Mouse (Mus musculus) macrophage (primary cell): Measurements from ENCODE around the gene Cmtm6. TPM values are rescaled to one million over a fixed set of nuclear protein-coding genes. Genes with fewer than 3 reads are reported as not detected.
A peak's percentile ranks its signal among the peaks of the same experiment; 100 is the strongest.

Experiments
- H3K27ac ChIP-seq: fragments of 350-480 bp; formaldehyde crosslinking; 2 replicates; pipeline ENCODE4 v1.9.0; 2021
- H3K36me3 ChIP-seq: fragments of 350-480 bp; formaldehyde crosslinking; 2 replicates; pipeline ENCODE4 v1.9.0; 2021; ENCODE audit errors: inconsistent target
- H3K4me3 ChIP-seq: fragments of 350-480 bp; formaldehyde crosslinking; 2 replicates; pipeline ENCODE4 v1.9.0; 2021; ENCODE audit errors: inconsistent target
- H3K79me2 ChIP-seq: fragments of 350-480 bp; formaldehyde crosslinking; 2 replicates; pipeline ENCODE4 v1.9.0; 2021; ENCODE audit errors: inconsistent target
- WGBS: methylation state at CpG from one replicate; pipeline ENCODE4 v1.1.7; 2026; ENCODE audit warnings: inconsistent platforms; ENCODE audit not compliant: missing documents; 5-methylcytosine and 5-hydroxymethylcytosine counted together
- polyA plus RNA-seq: library from polyadenylated mRNA; stranded (reverse); fragments of 250-400 nt; gene quantifications from 3 replicates; pipeline ENCODE4 v1.2.4, GENCODE M21; 2018; ENCODE audit warnings: inconsistent platforms

Cmtm6 gene
- polyA plus RNA-seq, 1 experiment from 2014 or later: 61.4 TPM

DNA sequence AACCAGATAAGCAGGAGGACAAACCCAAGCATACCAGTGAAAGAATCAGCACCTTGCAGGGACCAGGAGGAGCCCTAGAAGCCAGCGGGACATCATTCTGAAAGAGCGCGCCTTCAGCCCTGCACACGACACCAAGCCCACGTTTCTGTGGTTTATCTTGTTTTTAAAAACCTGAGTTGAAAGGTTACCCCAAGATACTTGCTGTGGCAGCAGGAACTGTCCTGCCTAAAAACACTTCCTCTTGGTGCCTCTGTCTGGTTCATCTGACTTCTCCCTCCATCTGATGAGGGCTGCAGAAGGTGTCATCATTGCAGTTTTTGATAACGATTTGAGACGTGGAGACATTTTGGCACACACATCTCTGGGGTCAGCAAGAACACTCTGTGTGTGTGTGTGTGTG lies 56.8 kb downstream of the Cmtm6 start:
- H3K79me2 ChIP-seq: no peaks in the 10 kb centered on the region
- H3K27ac ChIP-seq: peak overlapping the region; percentile 48
- H3K36me3 ChIP-seq: no peaks in the 10 kb centered on the region
- H3K4me3 ChIP-seq: no peak overlapping the region
- WGBS: 1% methylated on average over 7 of the region's 7 CpGs

DNA sequence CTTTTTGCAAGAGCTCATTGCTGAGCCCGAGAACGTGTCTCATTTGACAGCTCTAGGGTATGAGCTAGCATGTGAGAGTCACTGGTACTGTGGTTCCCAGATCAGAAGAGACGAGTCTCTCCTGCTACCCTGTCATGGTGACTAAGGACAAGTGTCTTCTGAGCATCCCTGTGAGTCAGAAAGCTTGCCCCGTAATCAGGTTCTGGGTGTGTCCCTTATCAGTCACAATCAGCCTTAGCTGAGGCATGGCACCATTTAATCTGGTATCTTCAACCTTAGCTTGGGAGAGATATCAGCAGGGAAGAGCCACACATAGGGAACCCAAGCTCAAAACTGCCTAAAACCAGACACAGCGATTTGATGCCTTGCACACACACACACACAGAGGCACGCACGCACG lies 57.8 kb downstream of the Cmtm6 start:
- Histone ChIP-seq H3K36me3 (no peaks in the 10 kb centered on the region), H3K4me3 (no peak overlapping the region), H3K27ac (no peak overlapping the region), H3K79me2 (no peaks in the 10 kb centered on the region)
- WGBS: 85% methylated on average over 8 of the region's 8 CpGs

DNA sequence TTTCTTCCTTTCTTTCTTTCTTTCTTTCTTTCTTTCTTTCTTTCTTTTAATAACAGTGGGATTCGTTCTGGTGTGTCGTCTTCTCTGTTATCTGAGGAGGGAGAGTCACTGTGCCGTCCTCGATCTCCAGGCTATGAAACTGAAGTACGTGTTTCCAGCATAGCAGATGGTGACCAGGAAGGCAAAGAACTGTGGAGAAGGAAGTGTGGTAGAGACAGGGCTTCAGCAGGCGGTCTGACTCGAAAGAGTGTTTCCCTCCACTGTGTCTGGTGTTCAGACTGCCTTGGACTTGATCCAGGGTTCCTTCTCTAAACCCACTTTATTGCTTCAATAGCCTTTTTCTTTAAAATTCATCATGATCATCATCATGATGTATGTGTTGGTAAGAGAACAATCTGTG lies 58.6 kb downstream of the Cmtm6 start:
- Histone ChIP-seq H3K36me3 (no peaks in the 10 kb centered on the region), H3K27ac (no peak overlapping the region), H3K79me2 (no peaks in the 10 kb centered on the region), H3K4me3 (no peak overlapping the region)
- 22% methylated on average over 7 of the region's 7 CpGs for WGBS

DNA sequence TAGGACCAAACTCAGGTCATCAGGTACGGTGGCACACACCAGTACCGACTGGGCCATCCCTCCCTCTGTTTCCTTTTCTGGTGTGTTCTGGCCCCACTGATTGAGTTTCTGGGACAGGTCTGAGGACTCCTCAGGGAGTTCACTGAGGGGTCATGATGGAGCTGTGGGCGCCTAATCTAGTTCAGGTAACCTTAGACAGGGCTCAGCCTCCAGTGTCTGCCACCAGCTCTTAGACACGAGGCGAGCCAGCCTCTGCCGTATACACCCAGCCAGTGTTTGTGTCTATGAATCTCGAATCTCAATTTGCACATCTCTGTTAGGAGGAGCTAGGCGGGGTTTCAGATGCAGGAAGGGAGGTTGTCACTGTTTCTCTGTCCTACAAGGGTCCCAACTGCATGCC lies 59.1 kb downstream of the Cmtm6 start:
- no peaks in the 10 kb centered on the region for H3K79me2 ChIP-seq
- 71% methylated on average over 8 of the region's 8 CpGs for whole genome bisulfite sequencing
- no peak overlapping the region for H3K27ac ChIP-seq
- H3K4me3 ChIP-seq: no peak overlapping the region
- H3K36me3 ChIP-seq: no peaks in the 10 kb centered on the region

DNA sequence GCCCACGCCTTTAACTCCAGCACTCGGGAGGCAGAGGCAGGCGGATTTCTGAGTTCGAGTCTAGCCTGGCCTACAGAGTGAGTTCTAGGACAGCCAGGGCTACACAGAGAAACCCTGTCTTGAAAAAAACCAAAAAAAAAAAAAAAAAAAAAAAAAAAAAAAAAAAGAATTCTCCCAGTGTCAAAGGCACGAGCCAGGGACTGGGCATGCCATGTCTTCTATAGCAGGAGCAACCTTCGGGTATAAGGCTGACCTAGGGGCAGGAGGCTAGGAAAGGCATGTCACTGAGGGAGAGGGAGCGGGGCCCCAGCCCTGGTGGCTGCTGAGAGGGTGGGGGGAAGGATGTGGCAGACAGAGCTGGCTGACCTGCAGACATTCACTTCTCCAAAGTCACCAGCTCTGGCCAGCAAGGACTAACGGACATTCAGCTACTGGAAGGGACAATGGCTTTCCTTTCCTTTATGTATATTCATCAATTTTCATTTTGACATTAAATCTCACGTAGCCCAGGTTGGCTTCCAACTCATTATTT lies 62.9 kb downstream of the Cmtm6 start:
- H3K36me3 ChIP-seq: no peaks in the 10 kb centered on the region
- H3K79me2 ChIP-seq: no peaks in the 10 kb centered on the region
- peak overlapping the region; percentile 8; the same call in 1 of the 2 replicates for H3K27ac ChIP-seq
- H3K4me3 ChIP-seq: no peak overlapping the region
- WGBS: 21% methylated on average over 5 of the region's 9 CpGs

DNA sequence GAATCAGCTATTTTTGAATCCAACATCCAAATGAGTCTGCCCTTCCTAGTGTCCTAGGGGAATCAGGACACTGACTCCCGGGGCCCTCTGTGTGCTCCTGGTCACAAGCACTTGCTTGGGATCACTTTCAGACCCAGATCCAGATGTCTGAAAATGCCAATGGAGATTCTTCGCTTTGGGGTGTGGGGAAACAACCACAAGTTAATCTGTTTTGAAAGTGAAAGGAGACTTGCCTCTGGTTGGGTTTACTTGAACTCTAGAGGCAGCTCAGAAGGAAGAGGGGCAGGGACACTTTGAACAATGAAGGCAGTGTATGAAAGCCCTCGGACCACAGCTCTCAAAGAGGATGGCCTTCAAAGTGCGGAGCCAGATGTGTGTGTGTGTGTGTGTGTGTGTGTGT lies 63.6 kb downstream of the Cmtm6 start:
- 47% methylated on average over 4 of the region's 4 CpGs for WGBS
- H3K27ac ChIP-seq: peak overlapping the region; percentile 8; the same call in 1 of the 2 replicates
- H3K4me3 ChIP-seq: no peak overlapping the region

DNA sequence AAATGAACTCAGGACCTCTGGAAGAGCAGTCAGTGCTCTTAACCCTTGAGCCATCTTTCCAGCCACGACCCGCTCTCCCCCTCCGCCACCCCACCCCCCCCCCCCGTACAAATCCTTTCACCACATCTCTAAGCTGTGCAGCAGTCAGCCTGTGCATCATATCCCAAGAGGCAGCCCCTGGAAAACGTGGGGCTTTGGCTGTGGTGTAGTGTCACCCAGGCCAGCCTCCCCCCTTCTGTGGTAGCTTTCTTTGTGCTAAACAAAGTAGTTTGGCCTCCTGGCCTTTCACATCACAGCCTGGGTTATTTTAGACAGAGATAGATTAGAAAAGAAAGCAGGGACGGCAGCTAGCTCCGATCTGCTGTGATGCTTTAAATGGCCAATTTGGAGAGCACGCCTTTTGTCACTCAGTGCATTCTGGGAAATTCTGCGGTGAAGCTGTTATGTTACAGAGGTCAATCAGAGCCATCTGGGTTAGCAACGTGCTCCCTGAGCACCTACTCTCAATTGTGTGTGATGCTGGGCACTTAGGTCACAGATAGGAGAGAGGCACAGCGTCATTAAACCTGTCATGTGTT lies 65.6 kb downstream of the Cmtm6 start:
- no peak overlapping the region for H3K4me3 ChIP-seq
- H3K36me3 ChIP-seq: no peaks in the 10 kb centered on the region
- H3K79me2 ChIP-seq: no peaks in the 10 kb centered on the region
- no peak overlapping the region for H3K27ac ChIP-seq
- 67% methylated on average over 10 of the region's 11 CpGs for WGBS

More for the DNA sequence above, 63.6 kb downstream of the Cmtm6 start:
- H3K79me2 ChIP-seq: no peaks in the 10 kb centered on the region
- H3K36me3 ChIP-seq: no peaks in the 10 kb centered on the region

DNA sequence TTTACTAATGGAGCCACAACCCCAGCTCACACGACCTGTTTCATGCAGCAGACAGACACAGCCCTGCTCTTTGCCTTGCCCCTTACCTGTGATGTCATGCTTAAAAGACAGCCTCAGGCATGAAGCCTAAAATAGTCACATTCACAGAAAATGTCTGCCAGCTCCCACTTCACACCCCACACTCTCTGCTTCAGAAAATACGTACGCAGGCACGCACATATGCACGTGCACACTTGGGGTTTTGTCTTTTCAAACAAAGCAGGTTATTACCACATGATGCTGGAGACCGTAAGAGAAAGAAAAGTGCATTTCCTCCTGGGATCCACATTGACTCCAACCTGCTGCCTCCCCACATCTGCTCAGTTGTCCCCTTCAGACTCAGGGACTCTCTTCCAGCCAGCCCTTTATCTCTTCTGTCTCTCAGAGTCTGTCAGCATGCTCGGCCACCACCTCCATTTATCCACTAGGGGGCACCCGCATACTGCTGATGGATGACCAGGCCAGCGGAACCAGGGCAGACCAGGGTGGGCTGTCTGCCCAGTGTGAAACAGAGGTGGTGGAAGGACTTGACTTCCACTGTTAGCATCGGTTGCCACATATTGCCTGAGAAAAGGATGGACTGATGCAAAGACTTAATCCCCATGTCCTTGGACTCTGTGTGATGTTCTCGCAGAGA lies 66.6 kb downstream of the Cmtm6 start:
- H3K79me2 ChIP-seq: no peaks in the 10 kb centered on the region
- 54% methylated on average over 11 of the region's 11 CpGs for WGBS
- no peak overlapping the region for H3K4me3 ChIP-seq
- no peak overlapping the region for H3K27ac ChIP-seq
- no peaks in the 10 kb centered on the region for H3K36me3 ChIP-seq

DNA sequence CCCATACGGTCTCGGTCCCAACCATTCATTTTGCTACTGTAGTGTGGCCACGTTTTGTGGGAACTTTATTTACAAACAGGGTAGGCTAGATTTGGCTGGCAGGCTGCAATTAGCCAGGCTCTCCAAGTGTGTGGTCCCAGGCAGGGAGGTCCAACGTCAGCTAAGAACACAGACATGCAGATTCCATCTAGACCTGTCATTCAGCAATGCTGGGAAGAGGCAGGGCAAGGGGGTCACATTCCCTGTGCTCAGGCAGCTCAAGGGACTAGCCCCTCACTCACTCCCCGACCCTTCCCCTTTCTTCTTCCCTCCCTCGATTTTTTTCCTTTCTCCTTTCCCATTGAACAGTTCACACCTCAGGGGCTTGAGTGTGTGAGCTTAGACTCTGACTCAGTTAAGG lies 67.9 kb downstream of the Cmtm6 start:
- no peaks in the 10 kb centered on the region for H3K79me2 ChIP-seq
- 83% methylated on average over 6 of the region's 6 CpGs for WGBS

More for the DNA sequence above, 67.9 kb downstream of the Cmtm6 start:
- H3K27ac ChIP-seq: no peak overlapping the region
- no peaks in the 10 kb centered on the region for H3K36me3 ChIP-seq
- no peak overlapping the region for H3K4me3 ChIP-seq

Other genes starting within 250 kb of the Cmtm6 start
- gene Ccr4, start 226.2 kb upstream of the Cmtm6 start, polyA plus RNA-seq: not detected in 3 replicates
- not detected in 3 replicates for gene C130032M10Rik, start 215.4 kb upstream of the Cmtm6 start, polyA plus RNA-seq
- gene Trim71, start 166.7 kb upstream of the Cmtm6 start, polyA plus RNA-seq: not detected in 3 replicates
- 13.8 to 17.7 TPM (median 14.6 TPM) in 3 replicates for gene Cnot10, start 90.9 kb upstream of the Cmtm6 start, polyA plus RNA-seq
- 39.8 to 54.4 TPM (median 39.9 TPM) in 3 replicates for gene Dync1li1, start 42.3 kb upstream of the Cmtm6 start, polyA plus RNA-seq
- 47.8 to 121 TPM (median 101 TPM) in 3 replicates for gene Cmtm7, start 50.7 kb downstream of the Cmtm6 start, polyA plus RNA-seq
- gene Cmtm8, start 113.0 kb downstream of the Cmtm6 start, polyA plus RNA-seq: 0.99 to 2.2 TPM (median 1.2 TPM) in 3 replicates
- gene Gpd1l, start 202.9 kb downstream of the Cmtm6 start, polyA plus RNA-seq: 19.9 to 26.2 TPM (median 23.2 TPM) in 3 replicates
- gene Osbpl10, start 247.5 kb downstream of the Cmtm6 start, polyA plus RNA-seq: 0.19 to 0.72 TPM in 2 of 3 replicates, not detected in the other